Mouse (Mus musculus) cortical plate, adult 2 months (tissue): ENCODE results near the gene Sft2d1.

Source experiments
- CTCF ChIP-seq: fragments of 200-500 bp; IDR thresholded peaks from 2 replicates; pipeline ENCODE4 v1.5.1; 2011; ENCODE audit warnings: mild to moderate bottlenecking, control low read depth, low read length; ENCODE audit not compliant: insufficient read depth; ENCODE audit errors: extremely low read depth
- POLR2A ChIP-seq: fragments of 200-500 bp; IDR thresholded peaks from 2 replicates; pipeline ENCODE4 v1.6.1; 2011; ENCODE audit warnings: mild to moderate bottlenecking, low read length, control low read depth; ENCODE audit not compliant: insufficient read depth; ENCODE audit errors: extremely low read depth

GRCm38 (mm10) chr17:8286987-8287386 is 23.9 kb upstream of the Sft2d1 start:
- no peak for TF ChIP-seq POLR2A
- no peak for TF ChIP-seq CTCF
